Mouse (Mus musculus) hindlimb bud, embryonic 11.5 days (tissue): Measurements from ENCODE around the gene Arhgap10.

ENCODE experiments used
- DNase-seq: peaks from one replicate; pipeline ENCODE4 v3.0.0-alpha.2; 2012; ENCODE audit warnings: low read depth, low spot score; ENCODE audit errors: extremely low spot score

Gene Arhgap10

DNA sequence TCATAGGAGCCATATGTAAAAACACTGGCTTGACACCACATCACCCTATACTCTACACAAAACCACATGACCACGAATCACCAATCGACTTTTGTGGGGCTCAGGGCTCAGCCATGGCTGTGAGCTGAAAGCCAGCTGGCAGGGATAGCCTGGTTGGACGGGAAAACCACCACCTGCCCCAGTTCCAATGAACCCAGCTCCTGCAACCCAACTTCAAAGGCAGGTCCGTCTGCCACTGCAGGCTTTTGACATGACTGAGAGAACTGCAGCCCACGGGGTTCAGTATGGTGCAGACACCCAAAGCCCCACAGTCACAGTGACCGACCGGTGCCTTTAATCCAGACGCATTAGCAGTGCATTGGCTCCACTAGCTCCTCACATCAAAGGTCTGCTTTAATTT, 207.7 kb downstream of the Arhgap10 start:
- no peak for DNase-seq

DNA sequence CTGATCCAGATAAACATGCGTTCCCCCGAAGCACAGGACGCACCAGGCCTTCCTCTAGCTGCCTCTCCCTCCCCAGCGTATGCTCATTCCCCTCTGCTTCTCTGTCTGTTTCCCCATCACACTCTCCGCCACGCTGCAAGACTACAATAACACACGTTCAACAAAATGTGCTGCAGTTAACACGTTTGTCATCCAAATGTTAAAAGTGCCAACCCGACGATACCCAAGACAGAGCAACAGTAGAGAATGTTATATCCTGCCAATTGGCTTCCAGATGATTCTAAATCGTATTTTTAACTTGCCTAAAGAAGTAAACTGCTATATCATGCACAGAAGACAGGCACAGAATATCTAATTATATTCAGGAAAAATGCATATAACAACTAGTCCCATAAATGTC, 223.2 kb downstream of the Arhgap10 start:
- DNase-seq = no peak

DNA sequence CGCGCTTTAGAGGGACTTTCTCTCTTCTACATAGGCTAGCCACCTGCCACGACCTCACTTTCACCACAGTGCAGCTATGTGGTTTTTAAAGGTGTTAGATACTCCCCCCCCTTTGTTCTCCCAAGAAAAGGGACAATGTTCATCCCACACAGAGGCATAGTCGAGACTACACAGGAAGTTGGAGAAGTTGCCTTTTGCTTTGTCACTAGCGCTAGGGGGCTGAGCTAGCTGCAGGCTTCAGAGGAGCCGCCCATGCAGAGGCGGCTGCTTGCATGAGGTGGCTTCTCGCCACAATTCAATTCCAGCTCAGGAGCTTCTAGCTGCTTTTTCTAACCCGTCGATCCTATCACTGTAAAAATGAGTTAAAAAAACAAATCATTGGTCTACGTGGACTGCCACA, 225.1 kb downstream of the Arhgap10 start:
- no peak for DNase-seq

DNA sequence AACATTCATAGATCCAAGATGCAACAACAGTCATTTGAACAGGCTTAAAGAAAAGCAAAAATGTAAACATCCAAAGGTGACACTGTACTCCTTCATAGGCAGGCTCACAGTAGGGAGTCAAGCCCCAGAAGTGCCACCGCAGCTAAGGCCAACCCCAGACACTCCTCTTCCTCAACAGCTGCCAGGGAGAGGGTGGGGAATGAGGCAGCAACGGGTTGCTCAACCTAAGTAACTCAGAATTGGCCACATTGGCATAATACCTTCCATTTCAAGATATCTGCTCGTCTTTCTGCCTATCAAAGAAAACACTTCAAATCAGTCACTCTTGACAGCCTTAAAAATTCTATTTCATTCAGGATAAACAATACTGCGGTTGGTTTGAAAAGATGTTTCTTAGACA, 225.6 kb downstream of the Arhgap10 start:
- no peak for DNase-seq

DNA sequence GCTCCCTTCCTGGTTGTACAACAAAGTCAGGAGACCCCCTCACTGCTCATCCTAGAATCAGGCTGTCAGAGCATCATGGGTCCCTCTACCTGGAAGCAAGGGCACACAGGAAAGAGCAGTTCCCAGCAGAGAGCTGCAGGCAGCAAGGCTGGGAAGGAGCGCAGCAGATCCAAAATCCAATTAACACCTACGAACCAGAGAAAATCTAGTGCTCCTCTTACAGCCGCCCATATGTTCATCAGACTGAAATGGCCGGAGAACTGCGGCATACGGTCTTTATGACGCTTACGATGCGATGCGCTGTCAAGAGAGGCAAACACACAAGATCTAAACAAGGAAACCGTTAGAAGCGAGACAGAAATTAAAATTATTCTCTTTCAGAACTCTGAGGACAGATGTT, 229.3 kb downstream of the Arhgap10 start:
- DNase-seq = no peak

DNA sequence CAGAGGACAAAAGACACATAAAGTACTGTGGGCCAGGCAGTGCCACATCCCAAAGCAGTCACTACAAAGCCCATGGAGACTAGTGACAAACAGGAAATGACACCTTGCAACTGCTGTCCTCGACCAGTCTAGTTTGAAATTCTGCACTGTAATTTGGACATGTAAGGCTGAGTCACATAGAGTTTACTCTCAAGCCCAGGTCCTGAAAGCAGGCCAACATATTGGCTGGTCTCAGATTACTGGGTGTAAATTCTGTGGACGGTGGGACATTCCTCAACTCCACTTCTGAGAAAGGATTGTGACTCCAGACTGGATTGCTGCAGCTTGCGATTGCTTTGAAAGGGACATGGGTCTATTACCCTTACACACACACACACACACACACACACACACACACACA, 229.7 kb downstream of the Arhgap10 start:
- DNase-seq = no peak

DNA sequence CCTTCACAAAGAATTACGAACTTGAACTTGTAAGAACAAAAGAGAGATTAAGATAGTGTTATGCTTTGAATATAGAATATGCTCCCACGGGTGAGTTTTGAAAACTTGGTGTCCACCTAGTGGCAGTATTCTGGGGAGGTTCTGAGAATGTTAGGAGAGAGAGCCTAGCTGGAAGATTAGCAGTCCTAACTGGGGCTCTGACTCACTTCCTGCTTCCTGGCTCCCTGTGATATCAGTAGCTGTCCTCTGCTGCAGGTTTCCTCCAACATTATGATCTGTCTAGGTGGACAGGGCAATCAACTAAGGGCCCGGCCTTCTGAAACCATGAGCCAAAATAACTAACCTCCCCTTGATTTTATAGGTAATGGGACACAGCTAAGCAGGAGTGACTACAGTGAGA, 233.3 kb downstream of the Arhgap10 start:
- DNase-seq = no peak

DNA sequence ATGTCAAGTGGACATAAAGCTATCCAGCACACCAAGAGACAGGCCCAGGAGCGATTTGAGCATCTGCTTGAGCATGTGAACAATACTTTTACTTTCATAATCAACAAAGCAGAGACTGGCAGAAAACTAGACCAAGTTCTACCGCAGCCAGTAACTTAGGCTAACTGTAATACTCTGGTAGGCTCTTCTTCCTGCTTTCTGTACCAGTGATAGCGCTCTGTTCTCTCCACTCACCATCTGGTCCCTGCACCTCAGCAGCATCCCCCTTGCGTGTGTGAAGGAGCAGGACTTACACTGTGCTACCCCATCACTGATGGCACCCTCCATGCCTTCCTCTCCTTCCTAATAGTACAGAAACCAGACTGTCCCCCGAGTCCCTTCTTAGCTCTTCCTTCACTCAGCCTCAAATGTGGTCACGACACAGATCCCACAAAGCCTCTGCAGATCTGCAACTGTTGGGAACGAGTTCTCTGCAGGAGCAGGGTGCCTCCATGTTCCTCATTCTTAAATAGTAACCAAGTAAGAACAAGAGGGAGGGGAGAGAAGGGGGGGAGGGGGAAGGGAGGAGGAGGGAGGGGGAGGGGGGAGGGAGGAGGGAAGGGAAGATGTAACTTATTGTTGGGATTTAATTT, 235.0 kb downstream of the Arhgap10 start:
- DNase-seq = no peak

DNA sequence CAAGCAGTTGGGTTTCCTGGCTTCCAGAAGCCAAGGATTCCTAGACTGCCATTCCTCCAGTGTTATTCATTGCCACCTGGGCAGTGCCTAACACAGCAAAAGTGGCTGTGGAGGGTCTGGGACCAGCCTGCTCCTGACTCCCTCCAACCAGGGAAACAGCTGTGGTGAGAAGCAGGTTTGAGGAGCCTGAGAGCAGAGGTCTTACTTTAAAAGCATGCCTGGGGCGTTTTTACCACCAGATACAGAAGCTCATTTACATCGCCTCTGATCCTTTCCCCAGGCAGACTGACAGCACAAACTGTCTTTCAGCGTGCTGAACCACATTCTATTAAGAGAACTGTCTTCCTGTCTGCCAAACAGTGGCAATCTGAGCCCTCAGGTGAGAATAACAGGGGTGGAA, 237.8 kb downstream of the Arhgap10 start:
- no peak for DNase-seq

DNA sequence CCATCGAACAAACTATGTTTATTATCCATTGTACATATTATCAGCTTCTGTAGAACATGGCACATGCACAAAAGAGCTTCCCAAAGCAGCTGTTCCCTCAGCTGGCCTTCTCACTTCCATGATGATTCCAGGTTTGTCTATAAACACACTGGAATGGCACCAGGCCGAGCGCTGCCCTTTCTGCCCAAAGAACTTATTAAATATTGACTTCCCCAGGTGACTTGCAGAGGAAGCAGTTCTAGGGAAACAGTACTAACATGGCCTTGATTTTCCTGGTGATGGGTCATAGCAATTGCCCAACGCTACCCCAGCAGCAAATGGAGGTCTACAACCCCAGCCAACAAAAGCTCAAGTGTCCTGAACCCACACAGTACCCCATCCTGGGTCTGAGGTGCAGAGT, 239.5 kb downstream of the Arhgap10 start:
- no peak for DNase-seq

DNA sequence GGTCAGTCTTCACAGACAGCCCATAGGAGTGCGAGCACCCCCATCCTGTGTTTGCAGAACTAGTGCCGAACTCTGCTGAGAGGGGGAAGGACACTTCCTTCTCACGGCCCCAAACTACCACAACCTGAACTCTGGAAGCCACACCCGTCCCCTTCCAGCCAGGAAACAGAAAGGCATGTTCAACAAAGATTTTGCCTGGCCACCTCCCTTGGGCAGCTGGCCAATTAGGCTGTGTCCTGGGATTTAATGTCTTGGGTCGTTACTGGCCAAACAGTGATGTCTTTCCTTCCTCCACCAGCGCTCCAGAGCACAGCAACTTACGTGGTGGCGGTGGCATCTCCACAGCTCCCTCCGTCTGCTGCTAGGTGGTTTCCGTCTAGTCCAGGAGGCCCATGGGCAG, 240.9 kb downstream of the Arhgap10 start:
- DNase-seq = no peak

DNA sequence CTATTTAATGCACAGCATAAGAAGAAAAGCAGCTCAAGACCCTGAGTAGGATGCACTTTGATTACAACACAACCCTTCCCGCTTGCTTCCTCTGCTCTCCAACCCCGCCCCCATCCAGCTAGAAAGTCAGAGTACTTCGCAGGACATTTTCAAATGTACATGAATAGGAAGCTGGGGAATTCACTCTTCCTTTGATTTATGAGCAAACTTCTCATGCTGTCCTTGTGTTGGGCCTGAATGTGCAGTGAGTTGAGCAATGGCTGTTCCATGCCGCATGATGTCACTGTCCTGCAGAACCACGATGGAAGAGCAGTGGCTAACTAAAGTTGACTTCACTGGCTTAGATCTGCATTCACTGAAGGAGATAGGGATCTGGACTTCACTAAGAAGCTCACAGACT, 242.2 kb downstream of the Arhgap10 start:
- DNase-seq = no peak

DNA sequence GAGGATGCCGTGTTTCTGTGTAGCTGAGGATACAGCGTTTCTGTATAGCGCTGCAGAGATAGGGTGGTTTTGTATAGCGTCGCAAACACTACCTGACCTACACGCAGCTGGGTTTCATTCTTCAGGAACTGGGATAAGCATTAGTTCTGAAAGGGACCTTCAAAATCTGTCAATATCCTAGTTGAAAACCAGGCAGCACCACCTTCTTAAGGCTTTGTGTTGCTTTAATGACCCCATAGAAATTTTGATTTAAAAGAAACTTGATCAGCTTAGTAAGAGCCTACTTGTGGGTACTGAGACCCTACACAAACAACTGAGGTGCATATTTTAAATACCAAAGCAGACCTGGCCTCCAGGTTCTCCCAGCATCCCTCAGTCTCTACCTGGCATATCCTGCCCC, 245.6 kb downstream of the Arhgap10 start:
- DNase-seq = no peak

DNA sequence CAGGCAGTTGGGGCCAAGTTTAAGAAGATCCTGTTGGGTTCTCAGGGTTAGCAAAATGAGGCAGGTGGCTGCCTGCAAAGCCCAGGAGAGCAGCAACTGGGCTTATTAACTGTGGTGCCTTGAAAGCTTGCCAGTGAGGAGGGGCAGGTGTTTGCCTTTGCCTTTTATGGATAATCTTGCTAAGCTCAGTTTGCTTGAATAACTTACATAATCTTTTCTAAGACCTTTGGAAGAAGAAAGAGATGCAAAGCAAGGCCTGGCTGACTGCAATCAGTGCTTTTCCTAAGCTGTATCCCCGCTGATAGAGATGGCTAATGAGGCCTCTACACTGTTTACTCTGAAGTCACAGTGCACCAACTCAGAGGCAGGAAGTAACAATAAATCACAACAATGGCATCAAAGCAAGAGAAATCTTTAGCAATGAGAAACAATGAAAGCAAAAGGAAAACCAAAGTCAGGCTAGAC, 249.8 kb downstream of the Arhgap10 start:
- no peak for DNase-seq

DNA sequence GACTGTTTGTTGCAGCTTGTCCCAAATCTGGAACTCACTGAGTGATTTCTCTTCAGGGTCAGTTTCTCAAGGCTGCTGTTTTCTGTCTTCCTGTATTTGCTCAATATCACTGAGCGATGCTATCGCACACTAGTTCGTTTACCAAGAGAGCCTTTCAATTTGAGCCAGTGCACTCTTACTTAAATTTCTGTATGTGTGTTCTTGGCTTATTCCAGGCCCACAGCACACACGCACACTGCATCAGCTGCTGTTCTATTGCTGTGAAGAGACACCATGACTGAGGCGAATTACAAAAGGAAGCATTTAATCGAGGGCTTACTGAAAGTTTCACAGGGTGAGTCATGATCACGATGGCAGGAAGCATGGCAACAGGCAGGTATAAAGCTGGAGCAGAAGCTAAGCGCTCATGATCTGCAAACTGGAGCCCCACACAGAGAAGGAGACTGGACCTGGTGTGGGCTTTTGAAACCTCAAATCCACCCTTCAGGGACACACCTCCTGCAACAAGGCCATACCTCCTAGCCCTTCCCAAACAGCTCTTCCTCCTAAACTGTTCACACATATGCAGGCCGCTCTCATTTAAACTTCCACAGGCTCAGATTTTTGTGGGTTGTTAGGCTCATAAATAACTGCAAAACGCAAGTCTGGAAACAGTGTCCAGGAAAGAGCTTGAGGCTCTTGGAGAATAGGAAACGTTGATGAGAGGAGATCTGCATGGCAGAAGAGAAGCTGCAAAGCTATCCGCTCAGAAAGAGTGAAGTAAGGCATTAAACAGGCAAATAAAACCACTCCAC, 255.3 kb downstream of the Arhgap10 start:
- no peak for DNase-seq

DNA sequence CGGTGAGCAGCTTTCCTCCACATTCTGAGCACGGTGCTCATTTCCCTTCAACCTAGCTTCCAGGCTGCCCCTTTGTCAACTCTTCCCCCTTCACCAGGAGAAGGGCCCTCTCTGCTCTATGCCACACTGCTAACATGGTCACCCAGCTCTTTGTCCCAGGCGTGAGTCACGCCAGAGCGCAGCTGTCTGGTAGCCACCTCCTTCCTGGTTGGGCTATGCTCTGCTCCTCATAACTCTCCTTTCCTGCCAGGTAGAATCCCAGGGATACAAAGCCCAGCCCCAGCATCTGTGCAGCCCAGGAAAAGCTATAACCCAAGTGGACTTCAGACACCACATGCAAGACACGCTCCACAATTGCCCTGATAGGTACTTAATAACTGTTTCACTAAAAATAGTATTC, 256.5 kb downstream of the Arhgap10 start:
- no peak for DNase-seq

DNA sequence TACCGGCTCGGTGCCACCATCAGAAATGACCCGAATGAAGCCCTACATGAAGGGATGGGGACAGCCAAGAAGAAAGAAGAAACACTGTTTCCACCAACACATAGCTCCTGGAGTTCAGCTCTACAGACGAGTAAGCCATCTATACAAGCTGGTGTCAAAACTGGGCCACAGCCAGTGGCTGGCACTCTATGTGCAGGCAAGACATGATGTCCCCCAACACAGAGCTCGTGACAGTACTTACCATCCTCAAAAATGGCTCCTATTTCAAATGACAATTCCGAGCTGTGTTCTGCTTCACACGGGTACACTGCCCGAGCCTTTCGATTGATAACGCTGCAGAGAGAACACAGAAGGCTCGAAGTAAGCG, 260.7 kb downstream of the Arhgap10 start:
- no peak for DNase-seq

DNA sequence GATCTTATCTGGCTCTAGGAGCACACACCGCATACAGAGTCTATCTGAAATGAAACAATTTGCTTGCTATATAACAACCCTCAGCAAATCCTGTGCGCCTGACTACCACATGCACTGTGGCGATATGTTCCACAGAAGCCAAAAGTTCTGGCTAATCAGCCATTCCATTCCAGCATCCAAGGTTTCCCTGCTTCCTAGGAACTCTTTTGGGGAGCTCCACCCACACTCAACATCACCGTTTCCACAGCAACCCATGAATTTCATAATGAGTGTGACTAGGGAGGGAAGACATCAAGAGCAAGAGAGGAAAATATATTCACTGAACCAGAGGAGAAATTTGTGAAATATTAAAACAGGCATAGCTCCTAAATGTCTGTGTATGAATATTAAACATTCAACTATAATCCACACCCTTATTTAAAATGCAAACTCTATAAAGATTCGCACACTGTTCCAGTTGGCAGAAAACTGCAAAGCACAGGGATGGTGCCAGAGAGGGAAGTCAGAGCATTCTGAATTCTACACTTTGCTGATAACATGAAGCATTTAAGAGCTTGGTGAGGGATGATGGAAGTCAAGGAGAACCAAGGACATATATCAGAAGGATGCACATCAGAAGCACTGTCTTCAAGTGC, 261.2 kb downstream of the Arhgap10 start:
- no peak for DNase-seq

DNA sequence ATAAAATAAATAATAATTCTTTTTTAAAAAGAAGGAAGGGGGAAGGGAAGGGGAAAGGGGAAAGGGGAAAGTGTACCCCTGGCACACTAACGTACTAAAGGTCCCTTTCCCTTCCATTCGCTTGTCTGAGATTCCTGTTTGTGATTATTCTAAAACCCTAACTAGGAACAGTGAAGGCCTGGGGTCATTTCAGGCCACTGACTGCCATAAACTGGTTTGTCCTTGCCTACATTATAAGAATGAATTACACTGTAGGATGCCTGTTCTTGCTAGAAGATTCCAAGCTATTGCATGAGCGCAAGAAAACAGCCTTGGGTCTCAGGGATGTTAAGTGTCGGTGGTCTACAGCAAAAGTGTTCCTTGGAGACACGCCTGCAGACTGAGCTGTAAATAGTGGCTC, 263.3 kb downstream of the Arhgap10 start:
- DNase-seq = no peak

DNA sequence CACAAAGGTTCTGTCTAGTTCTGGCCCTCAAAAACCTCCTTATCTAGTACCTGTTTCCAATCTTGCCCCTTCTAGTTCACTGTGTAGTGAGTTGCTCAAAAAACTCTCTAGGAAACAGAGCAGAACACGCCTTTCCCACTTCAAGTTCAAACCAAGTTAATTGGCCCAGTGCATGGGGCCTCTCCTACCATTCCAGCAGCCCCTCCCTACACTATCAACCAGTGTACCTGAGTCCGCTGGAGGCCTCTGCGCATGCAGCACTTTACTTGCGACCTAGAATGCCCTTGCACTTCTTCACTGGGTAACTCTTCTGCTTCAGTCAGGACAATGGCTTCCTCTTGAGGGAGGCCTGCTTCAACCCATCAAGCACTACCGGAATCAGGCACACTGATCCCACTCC, 266.6 kb downstream of the Arhgap10 start:
- DNase-seq = no peak

DNA sequence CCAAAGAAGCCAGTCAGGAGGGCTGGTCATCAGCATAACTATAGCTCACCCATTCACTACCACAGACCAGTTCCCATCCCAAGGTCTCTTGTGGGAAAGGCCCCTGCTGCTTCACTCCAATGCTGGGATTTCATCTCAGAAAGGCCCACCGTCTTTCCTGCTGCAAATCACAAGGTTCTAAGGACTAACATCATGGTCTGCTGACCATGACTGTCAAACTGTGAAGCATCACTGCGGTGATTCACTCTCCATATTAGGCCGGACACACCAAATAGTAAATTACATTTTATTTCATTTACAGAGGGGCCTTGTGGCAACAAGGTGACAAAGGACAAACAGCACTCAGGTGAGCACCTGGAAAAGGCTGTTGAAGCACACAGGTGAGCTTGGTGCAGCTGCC, 267.7 kb downstream of the Arhgap10 start:
- no peak for DNase-seq

DNA sequence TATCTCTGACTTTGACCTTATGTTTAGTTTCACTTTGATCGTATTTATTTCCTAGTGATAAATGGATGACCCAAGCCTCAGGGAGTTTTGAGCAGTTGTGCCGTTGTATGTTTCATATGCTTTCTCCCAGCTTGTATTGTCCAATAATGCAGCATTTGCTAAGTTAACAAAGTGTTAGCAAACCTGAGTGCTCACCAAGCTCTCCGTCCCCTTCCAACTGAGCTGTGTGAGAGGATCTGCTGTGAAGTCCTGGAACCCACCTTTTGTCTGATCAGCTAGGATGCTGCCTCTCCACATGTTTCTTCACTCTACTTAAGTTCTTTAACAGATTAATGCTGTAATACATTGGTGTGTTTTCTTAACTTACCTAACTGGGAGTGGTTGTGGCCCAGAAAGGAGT, 276.4 kb downstream of the Arhgap10 start:
- DNase-seq = no peak
